Mouse (Mus musculus): Measurements from ENCODE around the gene Ptgs1.

DNA sequence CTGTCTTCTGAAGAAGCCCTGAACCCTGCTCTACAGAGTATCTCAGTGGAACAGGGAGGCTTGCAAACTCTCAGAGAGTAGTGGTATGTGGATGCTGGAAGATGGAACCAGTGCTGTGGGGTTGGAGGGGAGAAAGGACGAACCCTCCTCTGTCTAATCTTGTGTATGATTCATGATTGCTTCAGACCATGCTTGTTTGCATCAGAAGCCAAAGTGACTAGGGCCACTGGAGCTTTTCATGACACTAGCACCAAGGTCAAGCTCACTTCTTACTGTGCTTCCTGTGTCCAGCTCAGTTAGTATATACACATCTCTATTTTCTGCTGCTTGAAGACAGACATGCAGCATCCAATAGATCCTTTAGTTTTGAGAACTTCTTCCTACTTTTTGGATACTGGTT, 50.9 kb downstream of the Ptgs1 start:
- TF ChIP-seq POLR2A (IDR thresholded peaks at IDR 0.05; ENCODE audit: insufficient read length, low read depth) (no peak), USF1 (IDR thresholded peaks at IDR 0.05; ENCODE audit: low read depth) (no peak), MYOD1 (IDR thresholded peaks at IDR 0.05; ENCODE audit: control insufficient read depth in 1 of 3, insufficient read length in 2 of 3, low read depth in 2 of 3) (no peak), POLR2AphosphoS2 (IDR thresholded peaks at IDR 0.05; ENCODE audit: insufficient read length, low read depth) (no peak), E2F4 (IDR thresholded peaks at IDR 0.05; ENCODE audit: insufficient read depth) (no peak), TCF3 (IDR thresholded peaks at IDR 0.05; ENCODE audit: insufficient read length, low read depth) (no peak)
